Mouse (Mus musculus) small intestine, adult 2 months (tissue): ENCODE results near the gene Car6. TPM values are rescaled to one million over a fixed set of nuclear protein-coding genes. Genes with fewer than 3 reads are reported as not detected.

Experiments used
- H3K27ac ChIP-seq: fragments of 200-500 bp; 2 replicates; pipeline ENCODE4 v1.5.1; 2012; ENCODE audit warnings: low read depth, low read length, control low read depth, inconsistent platforms; ENCODE audit not compliant: insufficient read depth
- H3K27me3 ChIP-seq: fragments of 200-500 bp; 2 replicates; pipeline ENCODE4 v1.6.1; 2012; ENCODE audit warnings: mild to moderate bottlenecking, moderate library complexity, low read length, inconsistent platforms; ENCODE audit not compliant: control insufficient read depth, insufficient read depth
- H3K36me3 ChIP-seq: fragments of 200-500 bp; 2 replicates; pipeline ENCODE4 v1.6.1; 2012; ENCODE audit warnings: mild to moderate bottlenecking, low read length, control low read depth, inconsistent platforms; ENCODE audit not compliant: control insufficient read depth, insufficient read depth
- H3K4me1 ChIP-seq: fragments of 200-500 bp; 2 replicates; pipeline ENCODE4 v1.6.1; 2012; ENCODE audit warnings: low read length, inconsistent platforms, mixed read lengths; ENCODE audit not compliant: control insufficient read depth, insufficient read depth, insufficient read length
- H3K4me3 ChIP-seq: fragments of 200-500 bp; 2 replicates; pipeline ENCODE4 v1.5.1; 2012; ENCODE audit warnings: low read depth, mild to moderate bottlenecking, control low read depth, inconsistent platforms, low read length, moderate library complexity
- CTCF ChIP-seq: fragments of 200-500 bp; IDR thresholded peaks from 2 replicates; pipeline ENCODE4 v1.5.1; 2012; ENCODE audit warnings: low read depth, mild to moderate bottlenecking, control low read depth, inconsistent platforms, low read length, moderate library complexity, mixed read lengths; ENCODE audit not compliant: insufficient replicate concordance, insufficient read length; ENCODE audit errors: extremely low read depth
- POLR2A ChIP-seq: fragments of 200-500 bp; IDR thresholded peaks from 2 replicates; pipeline ENCODE4 v1.6.1; 2012; ENCODE audit warnings: low read depth, mild to moderate bottlenecking, control low read depth, inconsistent platforms, low read length, moderate library complexity
- WGBS: fragments of 180-500 bp; shearing (Covaris S2); methylation state at CpG from one replicate; pipeline ENCODE4 v1.1.7; 2018; 5-methylcytosine and 5-hydroxymethylcytosine counted together
- polyA plus RNA-seq: library from polyadenylated mRNA; depleted of rRNA; stranded (reverse); fragments of >200 nt; gene quantifications from 2 replicates; pipeline ENCODE4 v1.2.3, GENCODE M21; 2012

The Car6 gene
- polyA plus RNA-seq, 1 experiment = not detected

- Histone ChIP-seq H3K4me3 (peak within 1 kb of the TSS; percentile 71), H3K36me3 (peaks cover 21% of the 10 kb centered on the region), H3K4me1 (peaks cover 12% of the 10 kb centered on the region), H3K27me3 (no peaks in the 10 kb centered on the region), H3K27ac (peak within 1 kb of the TSS; percentile 84)
- under 1% methylated on average over 78 of the region's 78 CpGs for WGBS
- no peak for TF ChIP-seq CTCF
- peak; percentile 26 for TF ChIP-seq POLR2A
Measured at GRCm38 (mm10) chr4:150236521-150237481, 35.7 kb upstream of the Car6 start, which contains the start of gene Eno1. Gene Eno1 (plus strand): TSS chr4:150236721.

GRCm38 (mm10) chr4:150236031-150236430, 34.9 kb upstream of the Car6 start:
- peaks cover 13% of the 10 kb centered on the region for H3K36me3 ChIP-seq
- no peak for TF ChIP-seq CTCF
- no peak for TF ChIP-seq POLR2A
- no peaks in the 10 kb centered on the region for H3K27me3 ChIP-seq
- no peak overlapping the region for H3K4me3 ChIP-seq
- whole genome bisulfite sequencing = 72% methylated on average over 8 of the region's 8 CpGs
- H3K27ac ChIP-seq = peak overlapping the region; percentile 43
- peaks cover 12% of the 10 kb centered on the region for H3K4me1 ChIP-seq

- H3K4me1 ChIP-seq = peaks cover 12% of the 10 kb centered on the region
- TF ChIP-seq POLR2A (no peak), CTCF (no peak)
- no peak overlapping the region for H3K27ac ChIP-seq
- no peaks in the 10 kb centered on the region for H3K27me3 ChIP-seq
- peaks cover 9% of the 10 kb centered on the region for H3K36me3 ChIP-seq
- H3K4me3 ChIP-seq = no peak overlapping the region
- WGBS = 88% methylated on average over 4 of the region's 4 CpGs
Measured at GRCm38 (mm10) chr4:150235585-150235984, 34.5 kb upstream of the Car6 start.

GRCm38 (mm10) chr4:150234599-150235327, 33.6 kb upstream of the Car6 start:
- Histone ChIP-seq H3K27me3 (no peaks in the 10 kb centered on the region), H3K27ac (no peak overlapping the region), H3K36me3 (peaks cover 4% of the 10 kb centered on the region; the same call in 1 of the 2 replicates), H3K4me1 (peaks cover 10% of the 10 kb centered on the region; the same call in 1 of the 2 replicates), H3K4me3 (no peak overlapping the region)
- no peak for TF ChIP-seq CTCF
- TF ChIP-seq POLR2A = no peak
- 71% methylated on average over 8 of the region's 8 CpGs for WGBS

GRCm38 (mm10) chr4:150231871-150232270, 30.7 kb upstream of the Car6 start:
- no peaks in the 10 kb centered on the region for H3K4me1 ChIP-seq
- H3K4me3 ChIP-seq = no peak overlapping the region
- no peak for TF ChIP-seq POLR2A
- TF ChIP-seq CTCF = no peak
- no peak overlapping the region for H3K27ac ChIP-seq
- H3K36me3 ChIP-seq = no peaks in the 10 kb centered on the region
- H3K27me3 ChIP-seq = no peaks in the 10 kb centered on the region
- WGBS = 77% methylated on average over 8 of the region's 8 CpGs

- Histone ChIP-seq H3K27me3 (no peaks in the 10 kb centered on the region), H3K27ac (no peak overlapping the region), H3K36me3 (no peaks in the 10 kb centered on the region), H3K4me3 (no peak overlapping the region), H3K4me1 (peaks cover 2% of the 10 kb centered on the region; the same call in 1 of the 2 replicates)
- WGBS = 74% methylated on average over 21 of the region's 21 CpGs
- no peak for TF ChIP-seq CTCF
- TF ChIP-seq POLR2A = no peak
Measured at GRCm38 (mm10) chr4:150230460-150231407, 29.6 kb upstream of the Car6 start.
